Mouse (Mus musculus) embryo, embryonic 10.5 days (tissue): ENCODE data around the gene Egfr.

ENCODE experiments used
- DNase-seq: peaks from one replicate; pipeline ENCODE4 v3.0.0-alpha.2; 2015; ENCODE audit warnings: low spot score

Gene Egfr

GRCm38 (mm10) chr11:16958520-16958919, 206.5 kb downstream of the Egfr start:
- DNase-seq = no peak
